Mouse (Mus musculus) MEL (cell line): ENCODE data around the gene Igsf8. TPM values are rescaled to one million over a fixed set of nuclear protein-coding genes. Genes with fewer than 3 reads are reported as not detected.

Experiments
- DNase-seq: peaks from one replicate; pipeline ENCODE4 v3.0.0; 2011; ENCODE audit warnings: low read depth, low spot score
- H3K27ac ChIP-seq: 2 replicates; pipeline ENCODE4 v1.5.1; 2012; ENCODE audit warnings: low read depth, mild to moderate bottlenecking, control low read depth, low read length, moderate library complexity; ENCODE audit not compliant: control insufficient read depth
- H3K27me3 ChIP-seq, 2 experiments: fragments of 150-350 bp in 1 of 2; sonication (generic) in 1 of 2; 2 replicates each; pipeline ENCODE4 v1.6.1; 2012; ENCODE audit warnings: low read length in 2 of 2, mild to moderate bottlenecking in 2 of 2, improper control_type of control experiment in 1 of 2, moderate library complexity in 1 of 2; ENCODE audit not compliant: insufficient read depth in 2 of 2, control insufficient read depth in 1 of 2
- H3K36me3 ChIP-seq, 2 experiments: 2 replicates each; pipeline ENCODE4 v1.6.1; 2012 to 2014; ENCODE audit warnings: low read length in 2 of 2, improper control_type of control experiment in 1 of 2, inconsistent platforms in 1 of 2, mild to moderate bottlenecking in 1 of 2; ENCODE audit not compliant: insufficient read depth in 2 of 2, control insufficient read depth in 1 of 2
- H3K4me1 ChIP-seq, 2 experiments: fragments of 150-350 bp in 1 of 2; sonication (generic) in 1 of 2; 2 replicates each; pipeline ENCODE4 v1.6.1; 2012; ENCODE audit warnings: low read length in 2 of 2, improper control_type of control experiment in 1 of 2, mild to moderate bottlenecking in 1 of 2; ENCODE audit not compliant: insufficient read depth in 2 of 2, control insufficient read depth in 1 of 2
- H3K4me3 ChIP-seq, 2 experiments: fragments of 150-350 bp in 1 of 2; sonication (generic) in 1 of 2; 2 replicates each; pipeline ENCODE4 v1.5.1; 2012; ENCODE audit warnings: low read depth in 2 of 2, low read length in 2 of 2, mild to moderate bottlenecking in 2 of 2, moderate library complexity in 2 of 2, control low read depth in 1 of 2, improper control_type of control experiment in 1 of 2; ENCODE audit not compliant: control insufficient read depth in 1 of 2, insufficient read depth in 1 of 2
- H3K79me2 ChIP-seq: 2 replicates; pipeline ENCODE4 v1.6.1; 2012; ENCODE audit warnings: mild to moderate bottlenecking, low read length, moderate library complexity; ENCODE audit not compliant: control insufficient read depth, poor library complexity, insufficient read depth
- H3K9ac ChIP-seq: 2 replicates; pipeline ENCODE4 v1.6.1; 2012; ENCODE audit warnings: low read depth, mild to moderate bottlenecking, control low read depth, low read length, moderate library complexity; ENCODE audit not compliant: control insufficient read depth, poor library complexity, severe bottlenecking
- H3K9me3 ChIP-seq: fragments of 150-350 bp; sonication (generic); replicated peaks from 2 replicates; pipeline ENCODE4 v1.6.1; 2012; ENCODE audit warnings: mild to moderate bottlenecking, low read length, improper control_type of control experiment, moderate library complexity; ENCODE audit not compliant: insufficient read depth
- CHD2 ChIP-seq: IDR thresholded peaks from 2 replicates; pipeline ENCODE4 v1.6.1; 2011; ENCODE audit warnings: low read length, improper control_type of control experiment
- CTCF ChIP-seq, 3 experiments: IDR thresholded peaks in 2 of 3; conservative IDR thresholded peaks in 1 of 3; 2 replicates each; pipeline ENCODE4 v1.5.1; 2011 to 2012; ENCODE audit warnings: low read length in 3 of 3, low read depth in 2 of 3, mild to moderate bottlenecking in 2 of 3, improper control_type of control experiment in 1 of 3, inconsistent platforms in 1 of 3, mixed read lengths in 1 of 3, moderate library complexity in 1 of 3; ENCODE audit not compliant: control insufficient read depth in 1 of 3, insufficient read depth in 1 of 3, poor library complexity in 1 of 3, severe bottlenecking in 1 of 3
- ELF1 ChIP-seq: IDR thresholded peaks from 2 replicates; pipeline ENCODE4 v1.6.1; 2014; ENCODE audit warnings: low read depth, mild to moderate bottlenecking, inconsistent platforms, low read length, improper control_type of control experiment, moderate library complexity
- GABPA ChIP-seq: IDR thresholded peaks from 2 replicates; pipeline ENCODE4 v1.6.1; 2012; ENCODE audit warnings: low read depth, mild to moderate bottlenecking, inconsistent platforms, low read length, improper control_type of control experiment, moderate library complexity
- GATA1 ChIP-seq: IDR thresholded peaks from 2 replicates; pipeline ENCODE4 v1.6.1; 2011; ENCODE audit warnings: low read depth, low read length, improper control_type of control experiment
- KAT2A ChIP-seq: conservative IDR thresholded peaks from 2 replicates; pipeline ENCODE4 v1.6.1; 2012; ENCODE audit warnings: low read depth, low read length, improper control_type of control experiment, inconsistent platforms
- MAZ ChIP-seq: IDR thresholded peaks from 2 replicates; pipeline ENCODE4 v1.6.1; 2012; ENCODE audit warnings: low read depth, mild to moderate bottlenecking, inconsistent platforms, low read length, improper control_type of control experiment
- MXI1 ChIP-seq: IDR thresholded peaks from 2 replicates; pipeline ENCODE4 v1.6.1; 2011; ENCODE audit warnings: mild to moderate bottlenecking, low read depth, low read length, improper control_type of control experiment
- MYB ChIP-seq: IDR thresholded peaks from 2 replicates; pipeline ENCODE4 v1.6.1; 2011; ENCODE audit warnings: mild to moderate bottlenecking, low read depth, low read length, improper control_type of control experiment
- MYC ChIP-seq: IDR thresholded peaks from 2 replicates; pipeline ENCODE4 v1.6.1; 2011; ENCODE audit warnings: low read depth, mild to moderate bottlenecking, low read length, improper control_type of control experiment, moderate library complexity
- NELFE ChIP-seq: IDR thresholded peaks from 2 replicates; pipeline ENCODE4 v1.6.1; 2011; ENCODE audit warnings: low read depth, low read length, improper control_type of control experiment
- POLR2AphosphoS5 ChIP-seq: IDR thresholded peaks from 2 replicates; pipeline ENCODE4 v1.6.1; 2012; ENCODE audit warnings: low read depth, borderline replicate concordance, mild to moderate bottlenecking, inconsistent platforms, low read length, moderate library complexity, mixed read lengths
- RAD21 ChIP-seq: IDR thresholded peaks from 2 replicates; pipeline ENCODE4 v1.6.1; 2011; ENCODE audit warnings: mild to moderate bottlenecking, low read depth, low read length, improper control_type of control experiment
- RCOR1 ChIP-seq: IDR thresholded peaks from 2 replicates; pipeline ENCODE4 v1.6.1; 2012; ENCODE audit warnings: low read depth, mild to moderate bottlenecking, inconsistent platforms, low read length, improper control_type of control experiment
- TAL1 ChIP-seq: IDR thresholded peaks from 2 replicates; pipeline ENCODE4 v1.6.1; 2012; ENCODE audit warnings: mild to moderate bottlenecking, inconsistent platforms, low read length, moderate library complexity, mixed read lengths
- UBTF ChIP-seq: IDR thresholded peaks from 2 replicates; pipeline ENCODE4 v1.6.1; 2012; ENCODE audit warnings: low read depth, mild to moderate bottlenecking, inconsistent platforms, low read length, improper control_type of control experiment, moderate library complexity, borderline replicate concordance; ENCODE audit not compliant: insufficient read depth
- ZMIZ1 ChIP-seq: IDR thresholded peaks from 2 replicates; pipeline ENCODE4 v1.6.1; 2012; ENCODE audit warnings: low read depth, mild to moderate bottlenecking, inconsistent platforms, low read length, improper control_type of control experiment, moderate library complexity
- ZNF384 ChIP-seq: IDR thresholded peaks from 2 replicates; pipeline ENCODE4 v1.6.1; 2012; ENCODE audit warnings: low read depth, mild to moderate bottlenecking, inconsistent platforms, low read length, improper control_type of control experiment
- polyA plus RNA-seq, 2 experiments: library from polyadenylated mRNA; stranded (reverse) in 1 of 2; unstranded in 1 of 2; fragments of >175 nt in 1 of 2; fragments of >200 nt in 1 of 2; gene quantifications; 2 replicates each; pipeline versions ENCODE4 v1.2.1 to v1.2.4; 2012; ENCODE audit warnings: low replicate concordance in 2 of 2, low read depth in 1 of 2; ENCODE audit not compliant: insufficient read length in 2 of 2, insufficient read depth in 1 of 2, missing spikeins in 1 of 2
- total RNA-seq: library from RNA; depleted of rRNA; stranded (reverse); fragments of 300-350 nt; gene quantifications from 2 replicates; pipeline ENCODE4 v1.2.3, GENCODE M21; 2012

Igsf8 gene
- total and polyA plus RNA-seq, 3 experiments, result 88.0 to 97.2 TPM; not detected in 1

DNA sequence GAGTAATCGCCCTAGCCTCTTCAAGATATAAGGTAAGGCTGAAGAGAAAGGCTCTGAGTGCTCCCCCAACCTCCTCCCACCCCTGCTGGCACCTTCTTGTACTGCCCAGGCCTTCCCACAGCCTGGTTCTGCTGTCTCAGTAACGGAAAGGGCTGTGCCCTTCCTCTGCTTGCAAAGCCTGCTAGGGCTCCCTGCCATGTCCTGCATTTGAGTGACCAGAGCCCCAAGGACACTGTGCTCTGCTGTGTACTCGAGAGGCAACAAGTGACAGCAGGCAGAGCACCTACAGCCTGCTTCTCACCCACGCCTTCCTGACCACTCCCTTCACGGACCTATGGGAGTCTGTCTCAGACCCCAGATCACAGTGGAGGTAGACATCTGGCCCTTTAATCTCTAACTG is 38.8 kb downstream of the Igsf8 start:
- Histone ChIP-seq H3K9ac (no peak overlapping the region), H3K27ac (no peak overlapping the region), H3K9me3 (no peaks in the 10 kb centered on the region), H3K79me2 (no peaks in the 10 kb centered on the region), H3K36me3 (peaks cover 0 to 27% of the 10 kb centered on the region in 2 experiments; a peak in 2 of 4 replicates), H3K27me3 (peaks cover 6% of the 10 kb centered on the region in 2 experiments; a peak in 2 of 4 replicates), H3K4me1 (peaks cover 9 to 30% of the 10 kb centered on the region in 2 experiments), H3K4me3 (no peak overlapping the region)
- no peak for DNase-seq
- no peak for TF ChIP-seq MYB
- 0 out of 6 replicates have a peak, but pooled peaks of 1 of the 3 experiments have one; percentile 4 for TF ChIP-seq CTCF (IDR thresholded peaks at IDR 0.05 in 2 of 3, conservative IDR thresholded peaks at IDR 0.05 in 1 of 3; ENCODE audit: control insufficient read depth in 1 of 3, insufficient read depth in 1 of 3, low read depth in 2 of 3, low read length in 3 of 3, poor library complexity in 1 of 3, severe bottlenecking in 1 of 3)

DNA sequence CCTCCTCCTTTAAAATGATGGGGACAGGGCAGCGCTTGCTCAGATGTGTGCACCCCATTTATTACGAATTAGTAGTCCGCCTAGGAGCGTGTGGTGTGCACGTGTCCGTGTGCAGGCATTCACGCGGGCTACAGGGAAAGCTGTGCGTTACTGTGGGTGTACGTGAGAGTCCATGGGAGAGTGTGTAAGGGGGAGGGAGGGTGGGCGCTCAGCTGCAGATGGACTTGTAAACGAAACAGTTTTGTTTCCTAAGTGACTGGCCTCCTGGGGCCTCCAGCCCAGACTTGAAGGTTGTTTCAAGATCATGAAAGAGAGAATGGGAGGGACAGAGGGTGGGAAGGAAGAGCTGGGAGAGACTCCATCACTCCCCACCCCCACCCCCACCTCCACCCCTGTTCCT is 39.7 kb downstream of the Igsf8 start:
- DNase-seq, result no peak
- Histone ChIP-seq H3K36me3 (peaks cover 0 to 34% of the 10 kb centered on the region in 2 experiments; a peak in 2 of 4 replicates), H3K4me3 (no peak overlapping the region), H3K27me3 (peaks cover 2 to 6% of the 10 kb centered on the region in 2 experiments; a peak in 2 of 4 replicates), H3K27ac (no peak overlapping the region), H3K79me2 (no peaks in the 10 kb centered on the region), H3K9ac (no peak overlapping the region), H3K9me3 (no peaks in the 10 kb centered on the region), H3K4me1 (peaks cover 9 to 39% of the 10 kb centered on the region in 2 experiments)
- TF ChIP-seq UBTF (no peak), POLR2AphosphoS5 (no peak), ZNF384 (no peak), KAT2A (no peak), GABPA (no peak), RAD21 (no peak)

DNA sequence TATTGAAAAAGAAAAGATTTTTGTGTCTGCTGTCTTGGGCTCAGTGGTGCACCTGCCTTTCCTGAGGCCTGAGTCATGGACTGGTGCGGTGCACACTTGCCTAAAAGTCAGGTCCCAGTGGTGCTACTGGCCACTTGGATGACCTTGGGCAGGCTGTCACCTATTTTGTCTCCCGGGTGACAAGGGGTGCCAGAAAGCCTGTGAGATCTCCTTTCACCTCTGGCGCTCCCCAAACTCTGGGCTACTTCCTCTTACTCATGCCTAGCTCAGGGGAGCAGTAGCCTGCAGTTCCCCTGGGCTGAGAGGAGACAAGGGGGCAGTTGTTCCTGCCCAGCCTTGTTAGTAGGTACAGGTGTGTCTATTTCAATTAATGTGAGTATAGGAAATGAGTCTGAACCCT is 40.9 kb downstream of the Igsf8 start:
- H3K79me2 ChIP-seq, result no peaks in the 10 kb centered on the region
- DNase-seq, result peak; percentile 66
- no peaks in the 10 kb centered on the region for H3K9me3 ChIP-seq
- peaks cover 0 to 35% of the 10 kb centered on the region in 2 experiments; a peak in 2 of 4 replicates for H3K36me3 ChIP-seq
- H3K27ac ChIP-seq, result no peak overlapping the region
- peaks cover 9 to 41% of the 10 kb centered on the region in 2 experiments for H3K4me1 ChIP-seq
- H3K9ac ChIP-seq, result peak overlapping the region; percentile 26; the same call in 1 of the 2 replicates
- TF ChIP-seq MYB, result no peak
- no peak for TF ChIP-seq RCOR1
- TF ChIP-seq ZMIZ1, result no peak
- TF ChIP-seq POLR2AphosphoS5, result no peak
- no peak for TF ChIP-seq TAL1
- no peak for TF ChIP-seq MYC
- no peak for TF ChIP-seq GABPA
- TF ChIP-seq GATA1, result no peak
- no peak for TF ChIP-seq MXI1
- no peak for TF ChIP-seq ELF1
- no peak for TF ChIP-seq NELFE
- no peak for TF ChIP-seq MAZ
- TF ChIP-seq KAT2A, result no peak
- no peak for TF ChIP-seq CHD2
- TF ChIP-seq, all 39 proteins: peak for 0
- Histone ChIP-seq H3K4me3 (no peak overlapping the region), H3K27me3 (peaks cover 2 to 3% of the 10 kb centered on the region in 2 experiments; a peak in 1 of 4 replicates)
